Mouse (Mus musculus): Measurements from ENCODE around the gene Krtap5-3.

DNA sequence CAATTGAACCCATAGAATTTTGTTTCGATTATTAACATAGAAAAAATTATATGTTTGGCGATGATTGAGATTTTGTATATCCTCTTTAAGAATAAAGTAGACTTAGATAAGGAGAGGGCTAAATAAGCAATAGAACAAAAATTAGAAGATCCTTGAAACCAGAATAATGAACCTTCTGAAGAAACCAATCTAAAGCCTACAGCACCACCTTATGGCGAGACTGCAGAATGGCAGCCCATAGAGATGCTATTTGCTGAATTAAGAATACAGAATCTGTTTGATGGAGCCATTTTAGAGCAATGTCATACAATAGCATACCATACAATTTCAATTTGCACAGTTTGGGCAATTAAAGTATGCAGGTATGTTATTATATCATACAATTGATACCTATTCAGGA lies 31.3 kb upstream of the Krtap5-3 start:
- TF ChIP-seq CTCF (IDR thresholded peaks at IDR 0.05; ENCODE audit: control insufficient read depth, insufficient read depth, insufficient read length), result no peak
- no peak for TF ChIP-seq CEBPB (IDR thresholded peaks at IDR 0.05; ENCODE audit: low read depth)
- TF ChIP-seq MYOD1 (IDR thresholded peaks at IDR 0.05; ENCODE audit: control insufficient read depth, insufficient read length, low read depth), result no peak
- no peak for TF ChIP-seq USF1 (IDR thresholded peaks at IDR 0.05; ENCODE audit: low read depth)
